Mouse (Mus musculus) urinary bladder, postnatal 4 days (tissue): Measurements from ENCODE around the gene Qrfpr.
A peak's percentile ranks its signal among the peaks of the same experiment; 100 is the strongest.

Experiments used
- DNase-seq, 2 experiments: peaks; one replicate each; pipeline ENCODE4 v3.0.0; 2021 to 2022; ENCODE audit warnings: low spot score in 2 of 2

Gene Qrfpr

DNA sequence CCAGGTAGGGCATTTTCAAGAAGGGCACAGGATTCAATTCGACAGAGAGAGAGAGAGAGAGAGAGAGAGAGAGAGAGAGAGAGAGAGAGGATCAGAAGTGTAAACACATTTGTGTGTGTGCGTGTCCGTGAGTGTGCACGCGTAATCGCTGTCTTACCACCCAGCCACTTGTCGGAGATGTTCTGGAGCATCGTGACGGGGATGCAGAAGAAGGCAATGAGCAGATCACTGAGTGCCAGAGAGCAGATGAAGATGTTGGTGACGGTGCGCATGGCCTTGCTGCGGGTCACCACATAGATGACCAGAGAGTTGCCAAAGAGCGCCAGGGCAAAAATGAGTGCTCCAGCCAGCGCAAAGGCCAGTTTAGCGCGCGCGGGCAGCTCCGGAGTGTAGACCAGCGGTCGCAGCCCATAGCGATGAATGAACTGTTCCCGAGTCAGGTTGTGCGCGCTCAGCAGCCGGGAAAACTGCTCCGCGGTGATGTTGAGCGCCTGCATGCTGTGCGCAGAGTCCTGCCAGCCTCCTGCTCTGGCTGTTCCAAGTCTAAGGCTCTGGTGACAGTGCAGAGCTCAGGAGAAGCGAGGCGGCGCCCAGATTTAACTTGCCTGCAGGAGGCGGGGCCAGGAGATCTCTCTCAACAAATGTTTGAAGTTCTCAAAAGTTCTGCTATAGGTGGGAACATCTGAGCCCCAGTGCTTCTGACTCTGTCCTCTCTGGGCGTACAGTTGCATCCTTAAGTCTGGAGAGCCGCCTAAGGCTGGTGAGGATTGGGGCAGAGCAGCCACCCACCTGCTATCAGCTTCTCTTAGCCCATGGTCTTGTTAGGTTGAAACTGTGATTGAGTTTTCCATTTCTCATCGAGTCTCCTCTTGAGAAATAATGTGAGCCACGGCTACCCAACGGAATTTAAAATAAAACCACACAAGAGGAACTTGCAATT is at the start of gene Qrfpr:
Qrfpr (minus strand) TSS at position 571 of the 940 bp plus-strand sequence.
- DNase-seq, result no peak

DNA sequence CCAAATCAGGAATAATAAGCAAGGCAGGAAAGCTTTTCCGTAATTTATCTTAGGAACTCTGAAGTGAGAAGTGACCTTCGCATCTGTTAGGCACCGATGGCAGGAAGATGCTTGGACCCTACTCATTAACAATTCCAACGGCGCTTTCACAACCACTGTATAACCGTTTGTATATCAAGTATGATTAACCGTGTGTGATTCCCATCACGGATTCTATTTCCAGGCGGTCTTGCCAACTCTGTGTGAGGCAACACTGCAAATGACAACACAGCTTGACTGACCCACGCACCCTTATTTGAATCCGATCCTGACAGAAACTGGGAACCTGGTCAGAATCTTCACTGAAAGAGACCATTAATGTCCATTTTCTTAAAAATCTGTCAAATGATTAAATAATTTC is 41.8 kb upstream of the Qrfpr start:
- no peak for DNase-seq

DNA sequence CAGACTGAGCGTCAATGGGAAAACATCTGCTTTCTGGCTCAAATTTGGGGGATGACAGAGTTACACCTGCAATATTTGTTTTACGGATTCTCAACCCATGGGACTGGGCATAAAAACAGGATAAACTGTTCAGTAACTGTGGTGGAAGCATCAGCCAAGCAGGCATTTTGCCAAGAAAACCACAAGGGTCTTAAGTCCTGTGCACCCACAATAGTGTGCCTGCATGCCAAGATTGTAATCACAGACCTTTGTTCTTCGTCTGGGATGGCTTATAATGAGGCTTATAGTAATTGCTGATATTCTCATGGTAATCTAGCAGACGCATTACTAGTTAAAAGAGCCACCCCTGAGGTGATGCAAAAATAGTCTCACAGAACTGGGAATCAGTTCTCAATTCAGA is 41.2 kb upstream of the Qrfpr start:
- no peak for DNase-seq

- no peak for DNase-seq
Measured at GRCm38 (mm10) chr3:36250585-36250984, 28.5 kb upstream of the Qrfpr start.

DNA sequence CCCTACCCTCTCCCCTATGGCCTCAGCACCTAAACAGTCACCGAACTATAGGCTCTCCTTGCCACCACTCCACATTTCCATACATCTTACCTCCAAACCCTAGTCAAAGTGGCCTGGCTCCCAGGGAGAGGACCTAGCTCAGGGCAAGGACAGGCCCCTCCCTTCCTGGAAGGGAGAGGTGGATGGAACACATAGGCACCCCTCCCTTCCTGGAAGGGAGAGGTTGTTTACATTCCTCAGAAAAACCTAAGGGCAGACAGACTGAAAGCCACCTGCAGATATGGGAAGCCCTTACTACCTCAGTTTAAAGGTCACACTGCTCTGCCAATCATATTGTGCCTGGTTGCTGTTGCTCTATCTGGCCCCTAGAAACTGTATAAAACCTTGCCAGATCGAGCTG is 26.3 kb upstream of the Qrfpr start:
- DNase-seq, result no peak

DNA sequence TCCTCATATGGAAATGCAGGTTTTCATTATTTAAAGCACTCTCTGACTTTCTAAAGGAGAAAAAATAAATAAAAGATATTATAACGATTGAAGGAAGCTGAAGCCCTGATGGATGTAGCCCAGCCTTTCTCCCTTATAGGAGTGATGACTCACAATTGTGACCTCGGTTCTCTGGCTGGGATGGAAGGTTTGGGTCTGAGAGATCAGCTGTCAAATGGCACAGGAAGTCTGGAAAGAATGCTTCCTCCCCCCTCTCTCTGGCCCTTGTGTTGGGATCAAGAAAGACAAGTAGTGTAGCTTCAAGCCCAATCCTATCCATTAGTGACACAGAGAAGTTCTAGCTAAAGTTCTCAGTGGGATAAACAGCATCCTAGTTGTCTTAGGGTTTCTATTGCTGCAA is 7.8 kb upstream of the Qrfpr start:
- no peak for DNase-seq

DNA sequence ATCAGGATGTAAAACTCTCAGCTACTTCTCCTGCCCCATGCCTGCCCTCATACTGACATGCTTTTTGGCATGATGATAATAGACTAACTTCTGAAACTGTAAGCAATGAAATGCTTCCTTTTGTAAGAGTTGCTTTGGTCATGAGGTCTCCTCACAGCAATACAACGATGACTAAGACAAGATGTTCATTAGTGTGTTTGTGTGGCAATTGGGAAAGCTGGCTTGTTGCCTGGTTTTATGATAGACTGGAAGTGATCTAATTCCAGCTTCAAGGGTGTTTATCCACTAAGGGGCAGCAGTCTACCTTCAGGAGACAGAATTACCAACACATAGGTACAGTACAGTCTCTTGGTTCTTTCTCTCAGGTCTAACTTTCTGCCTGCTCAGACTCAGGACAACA is 5.1 kb upstream of the Qrfpr start:
- no peak for DNase-seq

GRCm38 (mm10) chr3:36223361-36223760 is 1.2 kb upstream of the Qrfpr start:
- no peak for DNase-seq

DNA sequence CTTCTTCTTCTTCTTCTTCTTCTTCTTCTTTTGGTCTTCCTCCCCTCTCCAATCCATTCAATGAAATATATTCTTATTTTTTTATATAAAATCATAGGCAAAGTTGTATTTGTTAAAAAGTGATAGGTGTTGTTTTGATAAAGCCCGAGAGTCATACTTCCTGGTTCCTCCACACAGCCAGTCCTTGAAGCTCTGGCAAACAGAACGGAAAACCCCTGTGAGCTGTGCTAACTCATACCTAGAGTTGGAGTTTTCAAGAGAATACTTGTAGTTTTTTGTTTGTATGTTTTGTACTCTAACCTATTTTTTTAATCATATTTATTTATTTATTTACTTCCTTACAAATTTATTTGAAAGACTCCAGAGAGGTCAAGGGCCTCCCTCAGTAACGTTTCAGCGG is 9.4 kb downstream of the Qrfpr start:
- no peak for DNase-seq

DNA sequence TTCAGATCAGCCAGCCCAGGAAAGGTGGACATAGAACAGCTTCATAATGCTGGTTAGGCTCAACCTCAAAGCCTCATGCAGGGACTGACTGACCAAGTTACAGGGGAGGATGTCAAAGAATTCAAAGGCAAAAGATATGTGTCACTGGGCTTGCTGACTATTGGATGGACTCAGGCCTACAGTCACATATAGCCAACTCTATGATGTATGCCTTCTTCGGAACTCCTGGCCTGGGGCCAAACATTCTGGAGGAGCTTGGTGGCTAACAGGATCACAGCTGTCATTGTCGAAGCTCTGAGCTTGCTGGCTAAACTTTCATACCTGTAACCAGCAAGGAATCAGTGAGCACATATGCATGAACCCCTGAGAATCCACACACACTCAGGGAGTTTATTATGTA is 11.2 kb downstream of the Qrfpr start:
- DNase-seq, result no peak

DNA sequence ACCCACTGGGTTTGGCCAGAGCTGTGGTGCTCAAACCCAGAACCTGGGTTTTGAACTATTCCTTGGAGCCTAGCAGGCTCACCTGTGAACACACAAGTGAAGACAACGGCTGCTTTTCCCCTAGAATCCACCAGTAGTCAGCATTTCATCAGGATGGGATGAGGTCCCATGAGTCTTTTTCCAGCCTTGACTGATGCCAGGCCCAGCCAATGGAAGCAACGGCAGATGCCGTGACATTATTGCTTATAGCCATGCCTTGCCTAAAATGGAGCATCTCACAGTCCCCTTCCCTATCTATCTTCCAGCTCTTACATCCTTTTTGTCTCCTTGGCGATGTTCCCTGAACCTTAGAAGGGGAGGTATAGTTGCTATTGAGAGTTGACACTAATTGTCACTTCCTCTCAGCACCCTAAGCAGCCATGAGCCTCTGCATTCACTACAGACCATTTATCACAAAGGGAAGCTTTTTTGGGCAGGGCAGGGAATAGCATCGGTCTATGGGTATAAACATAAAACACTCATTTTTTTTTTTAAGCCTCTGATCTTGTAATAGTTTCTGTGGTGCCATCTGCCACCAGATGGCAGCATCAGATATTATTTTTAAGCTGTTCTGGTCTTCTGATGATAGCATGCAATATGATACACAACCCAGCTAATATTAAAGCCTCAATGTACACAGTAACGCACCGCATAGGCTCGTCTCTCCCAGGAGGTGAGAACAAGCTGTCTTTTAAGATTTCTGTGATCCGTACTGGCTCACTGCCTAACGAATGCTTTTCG is 12.1 kb downstream of the Qrfpr start:
- DNase-seq, result no peak

GRCm38 (mm10) chr3:36207520-36208264 is 14.4 kb downstream of the Qrfpr start:
- DNase-seq, result no peak

DNA sequence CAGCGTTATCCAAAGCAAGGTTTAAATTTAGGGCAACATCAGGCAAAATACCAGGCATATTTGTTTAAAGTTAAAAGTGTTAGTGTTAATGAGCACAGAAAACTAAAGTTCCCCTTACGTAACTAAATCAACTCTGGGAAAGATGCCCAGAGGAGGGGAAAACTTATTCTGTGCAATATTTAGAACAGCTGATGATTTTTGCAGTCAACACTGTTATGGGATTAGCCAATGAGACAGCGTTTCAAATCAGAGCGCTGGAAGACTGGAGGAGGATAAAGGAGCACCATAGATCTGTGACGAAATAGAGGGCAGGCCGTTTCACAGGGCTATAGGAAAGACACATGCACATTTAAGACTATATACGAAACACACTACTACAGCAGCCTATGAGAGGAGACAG is 19.2 kb downstream of the Qrfpr start:
- no peak for DNase-seq

- DNase-seq, result no peak
Measured at GRCm38 (mm10) chr3:36201098-36201497, 21.0 kb downstream of the Qrfpr start.

GRCm38 (mm10) chr3:36189243-36189642 is 32.9 kb downstream of the Qrfpr start:
- no peak for DNase-seq

DNA sequence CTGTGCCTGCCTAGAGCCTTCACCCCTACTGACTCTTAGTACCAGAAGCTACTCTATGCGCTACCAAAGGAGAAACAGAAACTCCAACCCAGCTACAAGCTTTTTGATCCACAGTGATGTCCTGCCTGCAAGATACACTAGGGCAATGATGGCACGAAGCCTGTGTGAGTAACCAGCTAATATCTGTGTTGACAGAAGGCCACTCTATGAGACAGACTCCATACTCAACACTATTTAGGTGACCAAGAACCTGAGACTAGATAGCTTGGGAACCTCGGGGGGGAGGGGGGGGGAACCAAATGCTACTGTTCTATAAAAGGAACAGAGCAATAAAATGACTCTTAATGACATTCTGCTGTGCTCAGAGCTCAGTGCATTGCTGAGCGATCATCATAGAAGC is 35.6 kb downstream of the Qrfpr start:
- DNase-seq, result no peak

DNA sequence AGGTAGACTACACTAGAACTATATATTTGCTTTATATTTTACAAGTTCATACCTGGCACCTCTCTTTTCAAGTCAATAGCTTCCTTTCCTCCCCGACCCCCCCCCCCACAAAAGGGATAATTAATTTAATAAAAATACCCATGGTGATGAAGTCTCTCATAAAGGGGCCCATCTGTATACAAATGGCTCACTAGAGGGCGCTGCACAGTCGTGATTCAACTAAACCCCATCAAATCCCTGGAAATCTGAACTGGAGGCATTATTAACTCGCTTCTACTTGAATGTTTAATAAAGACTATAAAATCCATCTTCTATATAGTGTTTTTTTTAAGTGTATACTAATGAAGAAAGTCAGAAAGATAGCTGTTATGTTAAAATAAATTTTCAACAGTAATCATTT is 40.6 kb downstream of the Qrfpr start:
- peak in 1 of 2 experiments; percentile 67 for DNase-seq

DNA sequence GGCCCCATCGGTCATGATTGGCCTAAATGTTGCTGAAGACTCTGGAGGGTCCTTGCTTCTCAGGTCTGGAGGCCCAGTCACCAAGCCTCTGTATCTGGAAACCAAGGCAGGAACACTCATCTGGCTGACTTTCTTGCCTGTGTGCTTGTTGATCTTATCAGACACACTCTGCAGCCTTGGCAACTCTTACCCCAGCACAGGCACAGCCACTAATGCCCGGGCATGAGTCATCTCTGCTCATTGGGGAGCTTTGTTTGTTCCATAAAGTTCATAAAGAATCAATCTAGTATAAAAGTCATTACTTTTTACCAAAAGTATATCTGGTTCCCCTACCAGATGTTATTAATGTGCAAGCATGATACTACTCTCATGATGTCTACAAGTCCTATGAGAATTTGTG is 48.4 kb downstream of the Qrfpr start:
- DNase-seq, result no peak

DNA sequence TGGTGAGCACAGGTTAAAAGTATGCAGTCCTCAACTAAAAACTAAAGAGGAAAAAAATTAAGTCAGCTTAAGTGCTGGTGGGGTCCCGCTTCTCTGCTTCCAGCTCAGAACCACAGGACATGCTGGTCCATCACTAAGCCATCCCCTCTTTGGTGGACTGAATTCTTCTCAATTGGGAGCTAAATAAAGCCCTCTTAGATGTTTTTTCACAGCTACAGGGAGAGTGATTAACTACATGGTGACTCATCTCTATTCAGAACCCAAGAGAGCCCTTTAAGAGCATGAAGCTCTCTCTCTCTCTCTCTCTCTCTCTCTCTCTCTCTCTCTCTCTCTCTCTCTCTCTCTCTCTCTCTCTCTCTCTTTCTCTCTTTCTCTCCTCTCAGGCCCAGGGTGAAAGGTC is 50.8 kb downstream of the Qrfpr start:
- no peak for DNase-seq

GRCm38 (mm10) chr3:36170670-36171210 is 51.4 kb downstream of the Qrfpr start:
- no peak for DNase-seq

- no peak for DNase-seq
Measured at GRCm38 (mm10) chr3:36155268-36155667, 66.8 kb downstream of the Qrfpr start.
